Mouse (Mus musculus) naive thymus-derived CD4-positive, alpha-beta T cell, adult 5 months (primary cell): ENCODE measurements around the gene Mical1. TPM values are rescaled to one million over a fixed set of nuclear protein-coding genes. Genes with fewer than 3 reads are reported as not detected.

Source experiments
- polyA plus RNA-seq: library from polyadenylated mRNA; unstranded; fragments of 100-300 nt; shearing (Covaris generic); gene quantifications from one replicate; pipeline ENCODE4 v1.2.1, GENCODE M21; 2017

Gene Mical1
- 73.4 TPM for polyA plus RNA-seq

GRCm38 (mm10) chr10:41476171-41477017 is at the start of gene Mical1:
Gene Mical1, plus strand, starts transcription at chr10:41476314.

GRCm38 (mm10) chr10:41450137-41450670 is 25.9 kb upstream of the Mical1 start, which contains the start of gene Zbtb24:
Gene Zbtb24, plus strand, starts transcription at chr10:41450383.

GRCm38 (mm10) chr10:41489708-41490517 is 13.8 kb downstream of the Mical1 start, which contains the start of the genes Smpd2 and Ppil6:
Gene Smpd2, minus strand, starts transcription at chr10:41490369.
Gene Ppil6, plus strand, starts transcription at chr10:41490439.

GRCm38 (mm10) chr10:41518981-41519618 is 43.0 kb downstream of the Mical1 start, which contains the start of gene Cd164:
Gene Cd164, plus strand, starts transcription at chr10:41519414.

Other genes with a start within 250 kb of the Mical1 start
- gene Fig4, start 173.1 kb upstream of the Mical1 start, polyA plus RNA-seq = 21.7 TPM
- not detected for gene Ak9, start 172.3 kb upstream of the Mical1 start, polyA plus RNA-seq
- gene Zbtb24, start 25.9 kb upstream of the Mical1 start, polyA plus RNA-seq = 33.5 TPM
- gene Smpd2, start 14.1 kb downstream of the Mical1 start, polyA plus RNA-seq = 29.5 TPM
- not detected for gene Ppil6, start 14.1 kb downstream of the Mical1 start, polyA plus RNA-seq
- 270 TPM for gene Cd164, start 43.1 kb downstream of the Mical1 start, polyA plus RNA-seq
- gene Ccdc162, start 240.3 kb downstream of the Mical1 start, polyA plus RNA-seq = 1.8 TPM